Mouse (Mus musculus) kidney, embryonic 15.5 days (tissue): ENCODE results near the gene Fmod. TPM values are rescaled to one million over a fixed set of nuclear protein-coding genes. Genes with fewer than 3 reads are reported as not detected.

Experiments
- ATAC-seq: fragments of 200-750 bp; cut with Nextera tagmentation; replicated peaks from 2 replicates; pipeline ENCODE4 v1.8.0; 2017; ENCODE audit warnings: moderate TSS enrichment; ENCODE audit not compliant: low FRiP score
- H3K27ac ChIP-seq: fragments of 300-500 bp; sonication (generic); 2 replicates; pipeline ENCODE4 v1.5.1; 2015; ENCODE audit warnings: mild to moderate bottlenecking, inconsistent platforms
- H3K27me3 ChIP-seq: fragments of 300-500 bp; sonication (generic); 2 replicates; pipeline ENCODE4 v1.6.1; 2015; ENCODE audit warnings: inconsistent platforms
- H3K36me3 ChIP-seq: fragments of 300-500 bp; sonication (generic); 2 replicates; pipeline ENCODE4 v1.6.1; 2015; ENCODE audit warnings: inconsistent platforms
- H3K4me1 ChIP-seq: fragments of 300-500 bp; sonication (generic); 2 replicates; pipeline ENCODE4 v1.6.1; 2015; ENCODE audit warnings: inconsistent platforms
- H3K4me2 ChIP-seq: fragments of 300-500 bp; sonication (generic); 2 replicates; pipeline ENCODE4 v1.6.1; 2015; ENCODE audit warnings: moderate library complexity, mild to moderate bottlenecking, inconsistent platforms
- H3K4me3 ChIP-seq: fragments of 300-500 bp; sonication (generic); replicated peaks from 2 replicates; pipeline ENCODE4 v1.5.1; 2015; ENCODE audit warnings: mild to moderate bottlenecking, inconsistent platforms
- H3K9ac ChIP-seq: fragments of 300-500 bp; sonication (generic); 2 replicates; pipeline ENCODE4 v1.6.1; 2015; ENCODE audit warnings: mild to moderate bottlenecking, inconsistent platforms
- H3K9me3 ChIP-seq: fragments of 300-500 bp; sonication (generic); replicated peaks from 2 replicates; pipeline ENCODE4 v1.6.1; 2016; ENCODE audit warnings: inconsistent platforms
- WGBS: fragments of 180-500 bp; shearing (Covaris S2); methylation state at CpG from one replicate; pipeline ENCODE4 v1.1.7; 2015; ENCODE audit warnings: mixed read lengths; 5-methylcytosine and 5-hydroxymethylcytosine counted together
- polyA plus RNA-seq: library from polyadenylated mRNA; unstranded; fragments of >200 nt; fragmentation: Nextera tagmentation; extraction: Ambion mirVana; gene quantifications from 2 replicates; pipeline ENCODE4 v1.2.1, GENCODE M21; 2015

Fmod gene
- polyA plus RNA-seq, 1 experiment from 2014 or later: 12.4 TPM

DNA sequence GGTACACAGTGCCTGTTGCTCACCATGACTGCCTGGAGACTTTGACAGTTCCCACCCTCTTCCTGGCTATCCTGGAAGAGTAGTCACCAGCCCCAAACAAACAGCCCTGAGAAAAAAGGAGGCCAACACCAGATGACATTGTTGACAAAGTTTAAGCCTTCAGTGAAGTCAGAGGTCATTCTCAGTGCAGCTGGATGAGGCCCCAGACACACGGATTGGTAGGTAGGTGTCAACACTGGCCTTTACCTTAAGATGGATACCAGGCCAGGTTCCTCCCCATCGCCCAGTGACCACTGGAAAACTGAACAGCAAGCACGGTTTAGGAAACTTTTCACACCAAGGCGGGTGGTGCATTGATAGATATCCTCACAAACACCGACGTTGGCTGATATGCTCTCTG lies 55.3 kb downstream of the Fmod start:
- 0 out of 2 replicates have a peak overlapping the region, but pooled peaks have one; percentile 44 for H3K9ac ChIP-seq
- ATAC-seq: no peak; the same call in 1 of the 2 replicates
- H3K27me3 ChIP-seq: no peaks in the 10 kb centered on the region
- peak overlapping the region; percentile 47 for H3K4me3 ChIP-seq
- no peaks in the 10 kb centered on the region for H3K36me3 ChIP-seq
- H3K4me1 ChIP-seq: peaks cover 47% of the 10 kb centered on the region
- H3K9me3 ChIP-seq: no peaks in the 10 kb centered on the region
- 31% methylated on average over 6 of the region's 6 CpGs for WGBS
- peak overlapping the region; percentile 71 for H3K4me2 ChIP-seq
- peak overlapping the region; percentile 87 for H3K27ac ChIP-seq

GRCm38 (mm10) chr1:134092852-134093770 lies 56.1 kb downstream of the Fmod start:
- peaks cover 54% of the 10 kb centered on the region for H3K4me1 ChIP-seq

GRCm38 (mm10) chr1:134093771-134094526 lies 56.9 kb downstream of the Fmod start:
- Histone ChIP-seq H3K36me3 (no peaks in the 10 kb centered on the region), H3K4me2 (peak overlapping the region; percentile 71), H3K4me3 (peak overlapping the region; percentile 47; the same call in 1 of the 2 replicates), H3K9ac (0 out of 2 replicates have a peak overlapping the region, but pooled peaks have one; percentile 44), H3K4me1 (peaks cover 62% of the 10 kb centered on the region), H3K27me3 (no peaks in the 10 kb centered on the region), H3K27ac (peak overlapping the region; percentile 87), H3K9me3 (no peaks in the 10 kb centered on the region)
- no peak for ATAC-seq
- WGBS: 69% methylated on average over 13 of the region's 13 CpGs

More at GRCm38 (mm10) chr1:134092852-134093770, 56.1 kb downstream of the Fmod start:
- no peaks in the 10 kb centered on the region for H3K9me3 ChIP-seq
- H3K4me2 ChIP-seq: peak overlapping the region; percentile 71
- WGBS: 2% methylated on average over 43 of the region's 43 CpGs
- H3K27ac ChIP-seq: peak overlapping the region; percentile 87
- no peaks in the 10 kb centered on the region for H3K36me3 ChIP-seq
- no peaks in the 10 kb centered on the region for H3K27me3 ChIP-seq
- H3K4me3 ChIP-seq: peak overlapping the region; percentile 47
- peak; percentile 94 for ATAC-seq
- peak overlapping the region; percentile 44 for H3K9ac ChIP-seq

DNA sequence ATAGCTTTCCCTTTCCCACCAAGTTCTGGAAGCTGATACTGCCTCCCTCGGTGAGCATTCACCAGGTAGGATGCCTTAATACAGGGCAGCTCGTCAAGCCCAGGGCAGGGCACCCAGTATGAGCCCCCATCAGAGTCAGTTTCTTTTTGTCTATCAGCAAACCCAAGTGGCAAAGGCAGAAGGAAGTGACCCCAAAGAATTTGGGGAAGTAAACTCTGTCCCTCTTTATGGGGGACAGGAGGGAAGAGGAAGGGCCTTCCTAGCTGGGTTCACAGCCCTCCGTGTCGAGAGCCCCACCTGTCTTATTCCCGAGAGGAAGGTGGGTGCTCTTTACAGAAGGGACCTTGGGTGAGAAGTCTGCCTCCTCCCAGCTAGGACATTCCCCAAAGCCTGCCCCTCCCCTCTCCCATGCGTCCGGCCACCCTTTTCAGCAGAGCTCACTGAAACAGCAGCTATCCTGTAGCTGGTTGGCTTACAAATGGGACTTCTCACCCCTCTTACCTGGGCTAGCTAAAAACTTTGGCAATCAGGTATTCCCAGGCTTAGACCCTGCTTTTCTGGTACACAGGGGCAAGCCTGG lies 58.1 kb downstream of the Fmod start:
- ATAC-seq: no peak
- H3K4me2 ChIP-seq: no peak overlapping the region
- H3K4me1 ChIP-seq: peaks cover 71% of the 10 kb centered on the region
- 0 out of 2 replicates have a peak overlapping the region, but pooled peaks have one; percentile 46 for H3K27ac ChIP-seq
- no peaks in the 10 kb centered on the region for H3K9me3 ChIP-seq
- no peaks in the 10 kb centered on the region for H3K27me3 ChIP-seq
- H3K4me3 ChIP-seq: no peak overlapping the region
- H3K36me3 ChIP-seq: no peaks in the 10 kb centered on the region
- 65% methylated on average over 7 of the region's 7 CpGs for WGBS
- H3K9ac ChIP-seq: no peak overlapping the region

DNA sequence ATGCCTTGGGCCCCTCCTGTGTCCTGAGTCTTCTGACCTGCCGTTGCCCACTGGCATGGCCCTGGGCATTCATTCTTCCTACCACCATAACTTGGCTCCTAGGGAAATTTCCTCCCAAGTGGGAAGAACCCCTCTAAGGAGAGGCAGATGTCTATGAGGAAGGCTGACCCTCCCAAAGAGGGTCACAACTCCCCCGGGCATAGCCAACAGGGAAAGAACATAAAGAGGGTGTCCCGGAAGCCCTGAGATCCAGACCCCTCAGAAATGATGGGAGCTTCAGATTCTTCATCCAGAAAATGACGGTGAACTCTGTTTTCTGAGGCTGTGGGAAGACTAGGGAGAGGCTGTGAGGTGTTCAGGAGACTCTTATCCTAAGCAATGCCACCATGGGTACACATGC lies 58.7 kb downstream of the Fmod start:
- WGBS: 81% methylated on average over 4 of the region's 4 CpGs
- peak overlapping the region; percentile 66 for H3K27ac ChIP-seq
- no peak overlapping the region for H3K9ac ChIP-seq
- H3K36me3 ChIP-seq: no peaks in the 10 kb centered on the region
- H3K4me1 ChIP-seq: peaks cover 76% of the 10 kb centered on the region
- H3K27me3 ChIP-seq: no peaks in the 10 kb centered on the region
- no peak overlapping the region for H3K4me3 ChIP-seq
- H3K9me3 ChIP-seq: no peaks in the 10 kb centered on the region
- H3K4me2 ChIP-seq: no peak overlapping the region
- no peak for ATAC-seq

DNA sequence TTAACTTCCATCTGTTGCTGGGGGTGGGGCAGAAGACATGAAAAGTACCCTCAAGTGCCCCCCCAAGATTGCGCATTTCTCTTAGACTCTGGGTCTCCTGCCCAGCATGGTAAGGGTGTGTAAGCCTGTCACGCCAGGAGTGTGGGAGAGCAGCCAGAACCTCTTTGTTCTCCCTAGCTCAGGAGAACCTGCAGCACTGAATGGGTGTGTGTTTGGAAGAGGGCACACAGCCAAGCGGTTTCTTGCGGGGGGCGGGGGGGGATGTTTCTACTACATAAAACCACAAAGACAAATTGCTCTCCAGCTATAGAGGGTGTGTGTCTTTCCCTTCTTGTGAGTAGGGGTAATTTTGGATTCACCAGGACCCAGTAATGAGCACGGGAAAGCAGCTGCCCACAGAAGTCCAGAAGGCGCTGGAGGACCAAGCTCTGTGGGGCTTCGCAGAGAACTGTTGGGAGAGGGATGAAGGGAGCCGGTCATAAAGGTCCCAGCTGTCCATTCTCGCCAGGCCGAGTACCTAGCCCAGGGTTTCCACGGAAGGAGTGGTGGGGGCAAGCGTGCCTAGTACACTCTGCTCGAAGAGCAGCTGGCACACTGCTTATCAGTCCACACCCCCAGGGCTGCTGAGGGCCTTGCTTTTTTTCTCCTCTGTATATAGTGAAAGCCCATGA lies 59.3 kb downstream of the Fmod start:
- ATAC-seq: no peak
- Histone ChIP-seq H3K27ac (peak overlapping the region; percentile 66), H3K4me3 (no peak overlapping the region), H3K9me3 (no peaks in the 10 kb centered on the region), H3K4me1 (peaks cover 76% of the 10 kb centered on the region), H3K27me3 (no peaks in the 10 kb centered on the region), H3K9ac (no peak overlapping the region), H3K4me2 (no peak overlapping the region), H3K36me3 (no peaks in the 10 kb centered on the region)
- whole genome bisulfite sequencing: 50% methylated on average over 14 of the region's 14 CpGs

DNA sequence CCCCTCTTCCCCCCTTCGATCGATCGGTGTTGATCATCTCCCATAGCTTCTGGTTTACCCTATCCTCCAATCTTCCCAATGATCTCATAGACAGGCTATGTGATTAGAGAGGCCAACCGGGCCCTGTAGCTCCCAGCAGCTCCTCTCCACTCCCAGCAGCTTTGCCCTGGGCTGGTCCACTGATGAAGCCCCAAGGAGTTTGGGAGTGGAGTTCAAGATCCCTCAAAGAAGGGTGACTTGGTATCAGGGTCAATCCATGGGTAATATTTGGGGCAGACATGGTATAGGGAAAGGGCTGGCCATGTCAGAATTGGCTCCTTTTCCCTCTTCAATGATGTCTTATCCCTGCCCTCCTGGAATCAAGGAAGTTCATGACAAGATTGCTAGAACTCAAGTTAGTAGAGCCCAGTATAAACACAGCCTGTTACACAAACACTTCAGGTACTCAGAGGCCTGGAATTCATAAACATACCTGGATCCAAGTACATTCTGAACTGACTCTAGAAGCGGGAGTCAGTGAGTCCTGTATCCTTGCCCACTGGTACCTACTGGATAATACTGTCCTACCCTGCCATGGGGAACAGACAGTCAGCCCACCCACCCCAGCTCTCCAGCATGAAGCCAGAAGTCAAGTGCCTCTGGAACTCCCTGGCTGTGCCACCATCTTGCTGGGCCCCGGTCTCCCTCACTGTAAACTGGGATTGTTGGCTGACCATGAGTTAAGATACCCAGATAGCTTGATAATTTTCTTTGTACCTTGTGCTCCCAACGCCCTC lies 60.2 kb downstream of the Fmod start:
- Histone ChIP-seq H3K27me3 (no peaks in the 10 kb centered on the region), H3K36me3 (no peaks in the 10 kb centered on the region), H3K27ac (peak overlapping the region; percentile 94), H3K4me2 (no peak overlapping the region), H3K4me3 (no peak overlapping the region), H3K9ac (no peak overlapping the region), H3K4me1 (peaks cover 74% of the 10 kb centered on the region), H3K9me3 (no peaks in the 10 kb centered on the region)
- 89% methylated on average over 7 of the region's 7 CpGs for WGBS
- ATAC-seq: no peak

Other genes with a start within 250 kb of the Fmod start
- gene Atp2b4, start 236.2 kb upstream of the Fmod start, polyA plus RNA-seq: 7.2 and 8.5 TPM in 2 replicates
- gene Optc, start 129.3 kb upstream of the Fmod start, polyA plus RNA-seq: 0.27 and 0.56 TPM in 2 replicates
- gene Prelp, start 115.8 kb upstream of the Fmod start, polyA plus RNA-seq: 1.0 and 2.2 TPM in 2 replicates
- 31.1 and 32.2 TPM in 2 replicates for gene Btg2, start 41.9 kb downstream of the Fmod start, polyA plus RNA-seq
- 0.30 and 0.31 TPM in 2 replicates for gene Chit1, start 74.0 kb downstream of the Fmod start, polyA plus RNA-seq
- gene Chil1, start 144.9 kb downstream of the Fmod start, polyA plus RNA-seq: 1.7 and 2.2 TPM in 2 replicates
- gene Mybph, start 156.2 kb downstream of the Fmod start, polyA plus RNA-seq: 6.1 and 9.3 TPM in 2 replicates
- 7.7 and 8.2 TPM in 2 replicates for gene Adora1, start 198.2 kb downstream of the Fmod start, polyA plus RNA-seq